In genomic region chr11:65408621-65409020, GRCm38 (mm10) we compare ENCODE assay signal across 20 mouse cellular contexts.
A peak's percentile ranks its signal among the peaks of the same experiment; 100 is the strongest.
DNase-seq lines count a peak whose midpoint lies in the region; ATAC-seq and TF ChIP-seq lines count a peak whose summit lies in the region.
"Had no signal": no experiment of that assay in that cellular context is flagged by ENCODE, and none has a peak within 500 bp of the region (broad histone marks: within the 10 kb centered on the region; RNA-seq: fewer than 3 reads in every experiment).

No protein-coding gene starts in this region.

- no peak for TF ChIP-seq CTCF in stomach, postnatal 0 days (IDR thresholded peaks at IDR 0.05; ENCODE audit: low read depth)

- H3K4me2 ChIP-seq in midbrain, embryonic 14.5 days (ENCODE audit: low read length): no peak overlapping the region
- H3K4me2 ChIP-seq in stomach, postnatal 0 days (replicated peaks; ENCODE audit: low read depth): no peak overlapping the region
- H3K4me2 ChIP-seq: forebrain, embryonic 12.5 days; liver, embryonic 13.5 days had no signal

- H3K9ac ChIP-seq in midbrain, embryonic 14.5 days (replicated peaks; ENCODE audit: low read length): no peak overlapping the region
- H3K9ac ChIP-seq in stomach, postnatal 0 days (ENCODE audit: low read length): no peak overlapping the region
- H3K9ac ChIP-seq: forebrain, embryonic 12.5 days; liver, embryonic 13.5 days had no signal

- H3K27ac ChIP-seq in midbrain, embryonic 14.5 days (replicated peaks; ENCODE audit: low read depth, low read length): no peak overlapping the region
- H3K27ac ChIP-seq in midbrain, embryonic 10.5 days (replicated peaks): no peak overlapping the region
- H3K27ac ChIP-seq in stomach, postnatal 0 days (replicated peaks): no peak overlapping the region
- H3K27ac ChIP-seq: forebrain, embryonic 12.5 days; heart, embryonic 10.5 days; kidney, postnatal 0 days; limb, embryonic 10.5 days; liver, embryonic 13.5 days had no signal

- peak; percentile 7 to 22 for DNase-seq in cerebellum, postnatal 36 days
- no peak for DNase-seq in cerebellum, postnatal 4 days (ENCODE audit: low spot score in 2 of 2)
- DNase-seq in midbrain, embryonic 14.5 days: peak; percentile 24
- no peak for DNase-seq in midbrain, embryonic 10.5 days (ENCODE audit: low spot score)
- DNase-seq in frontal cortex, adult 2 months (ENCODE audit: extremely low spot score in 1 of 2, low spot score in 1 of 2): peak; percentile 41 to 70
- DNase-seq in left cerebral cortex, postnatal 4 days: peak; percentile 21
- no peak for DNase-seq in stomach, postnatal 0 days (ENCODE audit: low spot score)
- DNase-seq: gastrocnemius, postnatal 25 days; liver, embryonic 13.5 days; thymus, adult 2 months had no signal

- no peak overlapping the region for H3K4me3 ChIP-seq in midbrain, embryonic 14.5 days (replicated peaks; ENCODE audit: low read depth, low read length)
- H3K4me3 ChIP-seq in midbrain, embryonic 10.5 days: no peak overlapping the region
- no peak overlapping the region for H3K4me3 ChIP-seq in stomach, postnatal 0 days (ENCODE audit: low read depth, low read length)
- H3K4me3 ChIP-seq: forebrain, embryonic 12.5 days; heart, embryonic 10.5 days; limb, embryonic 10.5 days; liver, embryonic 13.5 days; megakaryocyte, embryonic 14.5 days; myocyte had no signal

- peaks cover 4% of the 10 kb centered on the region; the same call in 1 of the 2 replicates for H3K9me3 ChIP-seq in midbrain, embryonic 14.5 days (ENCODE audit: control insufficient read depth, low read length)
- no peaks in the 10 kb centered on the region for H3K9me3 ChIP-seq in midbrain, embryonic 10.5 days (replicated peaks)
- H3K9me3 ChIP-seq in stomach, postnatal 0 days (ENCODE audit: control insufficient read depth, low read length): no peaks in the 10 kb centered on the region
- H3K9me3 ChIP-seq: forebrain, embryonic 12.5 days; heart, embryonic 10.5 days; limb, embryonic 10.5 days; liver, embryonic 13.5 days; megakaryocyte, embryonic 14.5 days had no signal

- intact Hi-C loops in left cerebral cortex, postnatal 4 days (cut with DNase I): no loop called here

- ATAC-seq in midbrain, embryonic 14.5 days (ENCODE audit: low FRiP score, low TSS enrichment): no peak
- no peak for ATAC-seq in stomach, postnatal 0 days (ENCODE audit: low FRiP score, low TSS enrichment)
- no peak for ATAC-seq in activated CD4-positive, CD25-positive, alpha-beta regulatory T cell, adult 4 months
- ATAC-seq: intestine, embryonic 16.5 days; lung, postnatal 0 days; Patski had no signal

- peaks cover 4% of the 10 kb centered on the region; the same call in 1 of the 2 replicates for H3K4me1 ChIP-seq in midbrain, embryonic 14.5 days (ENCODE audit: control insufficient read depth, insufficient read depth, low read length)
- H3K4me1 ChIP-seq in midbrain, embryonic 10.5 days: peaks cover 15% of the 10 kb centered on the region
- no peaks in the 10 kb centered on the region for H3K4me1 ChIP-seq in stomach, postnatal 0 days (replicated peaks; ENCODE audit: control insufficient read depth, insufficient read depth)
- H3K4me1 ChIP-seq: forebrain, embryonic 12.5 days; heart, embryonic 10.5 days; limb, embryonic 10.5 days; liver, embryonic 13.5 days; megakaryocyte, embryonic 14.5 days had no signal

- 28% methylated on average over 1 of the region's 1 CpGs for WGBS in midbrain, embryonic 14.5 days
- 59% methylated on average over 1 of the region's 1 CpGs for WGBS in midbrain, embryonic 10.5 days
- 51% methylated on average over 1 of the region's 1 CpGs for WGBS in stomach, postnatal 0 days

- H3K27me3 ChIP-seq in midbrain, embryonic 14.5 days (ENCODE audit: control insufficient read depth, insufficient read depth, low read length): no peaks in the 10 kb centered on the region
- no peaks in the 10 kb centered on the region for H3K27me3 ChIP-seq in midbrain, embryonic 10.5 days (ENCODE audit: low read depth, poor library complexity, severe bottlenecking)
- no peaks in the 10 kb centered on the region for H3K27me3 ChIP-seq in stomach, postnatal 0 days (ENCODE audit: control insufficient read depth, insufficient read depth, low read length)
- H3K27me3 ChIP-seq: forebrain, embryonic 12.5 days; liver, embryonic 13.5 days; megakaryocyte, embryonic 14.5 days; Patski had no signal

- TF ChIP-seq EP300 in stomach, postnatal 0 days (optimal IDR thresholded peaks at IDR 0.05): no peak

- no peaks in the 10 kb centered on the region for H3K36me3 ChIP-seq in midbrain, embryonic 14.5 days (ENCODE audit: control insufficient read depth, insufficient read depth, low read length)
- H3K36me3 ChIP-seq in midbrain, embryonic 10.5 days: no peaks in the 10 kb centered on the region
- H3K36me3 ChIP-seq in stomach, postnatal 0 days (ENCODE audit: control insufficient read depth, insufficient read depth, low read length): no peaks in the 10 kb centered on the region
- H3K36me3 ChIP-seq: forebrain, embryonic 12.5 days; heart, embryonic 10.5 days; limb, embryonic 10.5 days; liver, embryonic 13.5 days had no signal

Comparison
In these comparisons a context has a peak if more than half of its experiments do, and no peak if none do; other contexts are left out.
1. DNase-seq: peak in cerebellum, postnatal 36 days (2 of 2), midbrain, embryonic 14.5 days (single experiment), frontal cortex, adult 2 months (2 of 2) and left cerebral cortex, postnatal 4 days (single experiment); none in cerebellum, postnatal 4 days (0 of 2), midbrain, embryonic 10.5 days (single experiment) and stomach, postnatal 0 days (single experiment).